Mouse (Mus musculus) embryo, embryonic 9.5 days (tissue): ENCODE measurements around the gene Zbtb49.

ENCODE experiments used
- DNase-seq: peaks from one replicate; pipeline ENCODE4 v3.0.0-alpha.2; 2017; ENCODE audit errors: extremely low spot score

Gene Zbtb49

GRCm38 (mm10) chr5:38195941-38196340 lies 24.3 kb downstream of the Zbtb49 start:
- DNase-seq: no peak

- no peak for DNase-seq
These were observed 25.3 kb downstream of the Zbtb49 start for GRCm38 (mm10) chr5:38194946-38195345.

- no peak for DNase-seq
These were observed 29.4 kb downstream of the Zbtb49 start for GRCm38 (mm10) chr5:38190907-38191306.

GRCm38 (mm10) chr5:38187006-38187405 lies 33.3 kb downstream of the Zbtb49 start:
- DNase-seq: no peak

- DNase-seq: no peak
These were observed 35.5 kb downstream of the Zbtb49 start for GRCm38 (mm10) chr5:38184688-38185285.

GRCm38 (mm10) chr5:38174256-38174912 lies 45.9 kb downstream of the Zbtb49 start:
- DNase-seq: no peak

GRCm38 (mm10) chr5:38173766-38174165 lies 46.5 kb downstream of the Zbtb49 start:
- no peak for DNase-seq

- DNase-seq: no peak
These were observed 51.8 kb downstream of the Zbtb49 start for GRCm38 (mm10) chr5:38168497-38168896.

GRCm38 (mm10) chr5:38159634-38160413 lies 60.4 kb downstream of the Zbtb49 start, which contains the start of gene Nsg1:
Nsg1 (minus strand) TSS chr5:38159907.
- DNase-seq: peak; percentile 21

- peak; percentile 65 for DNase-seq
These were observed 61.2 kb downstream of the Zbtb49 start for GRCm38 (mm10) chr5:38158947-38159633.

- DNase-seq: peak; percentile 37
These were observed 61.7 kb downstream of the Zbtb49 start for GRCm38 (mm10) chr5:38158501-38158946.

GRCm38 (mm10) chr5:38157481-38158020 lies 62.7 kb downstream of the Zbtb49 start:
- DNase-seq: no peak

- DNase-seq: no peak
These were observed 66.6 kb downstream of the Zbtb49 start for GRCm38 (mm10) chr5:38153636-38154035.

- DNase-seq: no peak
These were observed 67.8 kb downstream of the Zbtb49 start for GRCm38 (mm10) chr5:38152201-38153108.

- no peak for DNase-seq
These were observed 69.0 kb downstream of the Zbtb49 start for GRCm38 (mm10) chr5:38151264-38151663.

- no peak for DNase-seq
These were observed 73.7 kb downstream of the Zbtb49 start for GRCm38 (mm10) chr5:38146524-38146923.

GRCm38 (mm10) chr5:38140893-38141292 lies 79.4 kb downstream of the Zbtb49 start:
- DNase-seq: no peak
